Mouse (Mus musculus) ovary, adult 18-20 months (tissue): ENCODE results near the gene Ugt1a7c.

Experiments used
- DNase-seq: peaks from one replicate; pipeline ENCODE4 v3.0.0; 2022; ENCODE audit warnings: low spot score, mixed read lengths

Gene Ugt1a7c

GRCm38 (mm10) chr1:88240072-88240471 is 145.2 kb downstream of the Ugt1a7c start:
- DNase-seq = no peak

- no peak for DNase-seq
These were observed 145.7 kb downstream of the Ugt1a7c start for GRCm38 (mm10) chr1:88240579-88240978.

- DNase-seq = no peak
These were observed 149.0 kb downstream of the Ugt1a7c start for GRCm38 (mm10) chr1:88243861-88244260.

GRCm38 (mm10) chr1:88245881-88246280 is 151.0 kb downstream of the Ugt1a7c start:
- DNase-seq = no peak

- no peak for DNase-seq
These were observed 151.5 kb downstream of the Ugt1a7c start for GRCm38 (mm10) chr1:88246386-88246785.

GRCm38 (mm10) chr1:88247660-88248059 is 152.8 kb downstream of the Ugt1a7c start:
- DNase-seq = no peak

- no peak for DNase-seq
These were observed 153.8 kb downstream of the Ugt1a7c start for GRCm38 (mm10) chr1:88248658-88249057.

- DNase-seq = no peak
These were observed 154.7 kb downstream of the Ugt1a7c start for GRCm38 (mm10) chr1:88249596-88249995.

- no peak for DNase-seq
These were observed 155.2 kb downstream of the Ugt1a7c start for GRCm38 (mm10) chr1:88250023-88250422.

- DNase-seq = no peak
These were observed 158.2 kb downstream of the Ugt1a7c start for GRCm38 (mm10) chr1:88253106-88253505.

GRCm38 (mm10) chr1:88253540-88253939 is 158.7 kb downstream of the Ugt1a7c start:
- no peak for DNase-seq

GRCm38 (mm10) chr1:88254793-88255465 is 160.1 kb downstream of the Ugt1a7c start:
- no peak for DNase-seq

GRCm38 (mm10) chr1:88255466-88255857 is 160.6 kb downstream of the Ugt1a7c start:
- no peak for DNase-seq

GRCm38 (mm10) chr1:88255989-88256754 is 161.3 kb downstream of the Ugt1a7c start:
- DNase-seq = no peak

- peak; percentile 61 for DNase-seq
These were observed 162.2 kb downstream of the Ugt1a7c start for GRCm38 (mm10) chr1:88256886-88257663.

GRCm38 (mm10) chr1:88257681-88258080 is 162.8 kb downstream of the Ugt1a7c start:
- no peak for DNase-seq

- DNase-seq = no peak
These were observed 163.5 kb downstream of the Ugt1a7c start for GRCm38 (mm10) chr1:88258361-88258760.

GRCm38 (mm10) chr1:88258881-88259642 is 164.2 kb downstream of the Ugt1a7c start:
- DNase-seq = peak; percentile 95

- DNase-seq = no peak
These were observed 164.8 kb downstream of the Ugt1a7c start for GRCm38 (mm10) chr1:88259643-88260024.

GRCm38 (mm10) chr1:88260114-88260513 is 165.3 kb downstream of the Ugt1a7c start:
- DNase-seq = peak; percentile 76

- no peak for DNase-seq
These were observed 165.9 kb downstream of the Ugt1a7c start for GRCm38 (mm10) chr1:88260604-88261377.
